Mouse (Mus musculus) heart, adult 2 months (tissue): ENCODE results near the gene Ror2. TPM values are rescaled to one million over a fixed set of nuclear protein-coding genes. Genes with fewer than 3 reads are reported as not detected.

Experiments used
- DNase-seq, 2 experiments: peaks; one replicate each; pipeline ENCODE4 v3.0.0; 2021
- H3K27ac ChIP-seq: fragments of 200-600 bp; 2 replicates; pipeline ENCODE4 v1.8.1; 2022
- H3K27me3 ChIP-seq: fragments of 200-500 bp; 2 replicates; pipeline ENCODE4 v1.6.1; 2012; ENCODE audit warnings: mild to moderate bottlenecking, low read length, inconsistent platforms, mixed read lengths; ENCODE audit not compliant: control insufficient read depth, insufficient read depth
- H3K36me3 ChIP-seq: fragments of 200-500 bp; 2 replicates; pipeline ENCODE4 v1.6.1; 2012; ENCODE audit warnings: low read length, inconsistent platforms; ENCODE audit not compliant: control insufficient read depth, insufficient read depth
- H3K4me1 ChIP-seq: fragments of 200-500 bp; 2 replicates; pipeline ENCODE4 v1.6.1; 2011; ENCODE audit warnings: low read length; ENCODE audit not compliant: control insufficient read depth, insufficient read depth
- H3K4me3 ChIP-seq: fragments of 200-600 bp; 2 replicates; pipeline ENCODE4 v1.8.1; 2022
- H3K79me2 ChIP-seq: fragments of 200-500 bp; replicated peaks from 2 replicates; pipeline ENCODE4 v1.6.1; 2012; ENCODE audit warnings: mild to moderate bottlenecking, inconsistent platforms, low read length, moderate library complexity, mixed read lengths; ENCODE audit not compliant: control insufficient read depth, insufficient read depth
- H3K9ac ChIP-seq: fragments of 200-500 bp; 2 replicates; pipeline ENCODE4 v1.6.1; 2012; ENCODE audit warnings: low read depth, mild to moderate bottlenecking, control low read depth, inconsistent platforms, low read length, mixed read lengths
- CTCF ChIP-seq: fragments of 200-600 bp; IDR thresholded peaks from 2 replicates; pipeline ENCODE4 v1.8.1; 2022; ENCODE audit warnings: antibody characterized with exemption, mild to moderate bottlenecking, moderate library complexity
- EP300 ChIP-seq: fragments of 200-500 bp; IDR thresholded peaks from 2 replicates; pipeline ENCODE4 v1.6.1; 2011; ENCODE audit warnings: low read depth, low read length, control low read depth; ENCODE audit not compliant: insufficient read depth
- POLR2A ChIP-seq: fragments of 200-500 bp; IDR thresholded peaks from 2 replicates; pipeline ENCODE4 v1.6.1; 2011; ENCODE audit warnings: mild to moderate bottlenecking, low read depth, low read length, control low read depth; ENCODE audit not compliant: insufficient read depth
- WGBS: fragments of 180-500 bp; shearing (Covaris S2); methylation state at CpG from one replicate; pipeline ENCODE4 v1.1.7; 2018; 5-methylcytosine and 5-hydroxymethylcytosine counted together
- intact Hi-C: fragments of 180-260 bp; cut with DNase I; formaldehyde crosslinking; loops from one replicate; pipeline ENCODE4 v1.15.1; 2025
- polyA plus RNA-seq: library from polyadenylated mRNA; depleted of rRNA; stranded (reverse); fragments of >200 nt; gene quantifications from 2 replicates; pipeline ENCODE4 v1.2.3, GENCODE M21; 2012
- total RNA-seq, 2 experiments: library from RNA; stranded (reverse); gene quantifications; 2 replicates each; pipeline ENCODE4 v1.2.3; 2021

The Ror2 gene
- total and polyA plus RNA-seq, 3 experiments: 1.1 to 1.9 (median 1.5) TPM

GRCm38 (mm10) chr13:53281604-53282396, 4.1 kb downstream of the Ror2 start:
- Histone ChIP-seq H3K27ac (no peak overlapping the region), H3K36me3 (no peaks in the 10 kb centered on the region), H3K79me2 (no peaks in the 10 kb centered on the region), H3K4me1 (no peaks in the 10 kb centered on the region), H3K4me3 (no peak overlapping the region), H3K27me3 (peaks cover 5% of the 10 kb centered on the region; the same call in 1 of the 2 replicates), H3K9ac (no peak overlapping the region)
- no peak for TF ChIP-seq EP300
- TF ChIP-seq POLR2A: no peak
- TF ChIP-seq CTCF: no peak
- 65% methylated on average over 11 of the region's 11 CpGs for WGBS
- intact Hi-C loops: no loop called here
- no peak for DNase-seq

- Histone ChIP-seq H3K27ac (no peak overlapping the region), H3K79me2 (no peaks in the 10 kb centered on the region), H3K4me3 (no peak overlapping the region), H3K27me3 (no peaks in the 10 kb centered on the region), H3K9ac (no peak overlapping the region), H3K4me1 (no peaks in the 10 kb centered on the region; the same call in 1 of the 2 replicates), H3K36me3 (no peaks in the 10 kb centered on the region)
- no peak for DNase-seq
- intact Hi-C loops: loop anchor here (5.0 kb wide), 1 partner anchor 42 kb away; no protein-coding TSS in a partner anchor
- WGBS: 67% methylated on average over 10 of the region's 10 CpGs
- TF ChIP-seq EP300 (no peak), POLR2A (no peak), CTCF (no peak)
Observed at GRCm38 (mm10) chr13:53278908-53279307, 7.0 kb downstream of the Ror2 start.

GRCm38 (mm10) chr13:53276381-53276780, 9.5 kb downstream of the Ror2 start:
- Histone ChIP-seq H3K9ac (no peak overlapping the region), H3K4me3 (no peak overlapping the region)
- TF ChIP-seq EP300: no peak
- TF ChIP-seq POLR2A: no peak
- no peak for TF ChIP-seq CTCF

GRCm38 (mm10) chr13:53275778-53276177, 10.1 kb downstream of the Ror2 start:
- TF ChIP-seq POLR2A: no peak

More at GRCm38 (mm10) chr13:53276381-53276780, 9.5 kb downstream of the Ror2 start:
- Histone ChIP-seq H3K79me2 (no peaks in the 10 kb centered on the region), H3K27me3 (no peaks in the 10 kb centered on the region), H3K4me1 (no peaks in the 10 kb centered on the region; the same call in 1 of the 2 replicates), H3K27ac (no peak overlapping the region), H3K36me3 (no peaks in the 10 kb centered on the region)
- DNase-seq: no peak
- intact Hi-C loops: loop anchor here (5.0 kb wide), 1 partner anchor 39 kb away; no protein-coding TSS in a partner anchor
- 71% methylated on average over 7 of the region's 7 CpGs for WGBS

GRCm38 (mm10) chr13:53274771-53275170, 11.2 kb downstream of the Ror2 start:
- no peaks in the 10 kb centered on the region; the same call in 1 of the 2 replicates for H3K4me1 ChIP-seq
- no peak overlapping the region for H3K9ac ChIP-seq
- intact Hi-C loops: loop anchor here (5.0 kb wide), 1 partner anchor 37 kb away; no protein-coding TSS in a partner anchor
- H3K27ac ChIP-seq: 0 out of 2 replicates have a peak overlapping the region, but pooled peaks have one; percentile 33
- whole genome bisulfite sequencing: 73% methylated on average over 1 of the region's 1 CpGs
- no peaks in the 10 kb centered on the region for H3K27me3 ChIP-seq
- H3K79me2 ChIP-seq: no peaks in the 10 kb centered on the region
- no peak for DNase-seq
- no peak for TF ChIP-seq CTCF
- no peak for TF ChIP-seq POLR2A
- no peak for TF ChIP-seq EP300
- H3K36me3 ChIP-seq: no peaks in the 10 kb centered on the region
- H3K4me3 ChIP-seq: no peak overlapping the region

More at GRCm38 (mm10) chr13:53275778-53276177, 10.1 kb downstream of the Ror2 start:
- DNase-seq: peak in 1 of 2 experiments; percentile 25
- no peak overlapping the region for H3K4me3 ChIP-seq
- H3K36me3 ChIP-seq: no peaks in the 10 kb centered on the region
- H3K27ac ChIP-seq: no peak overlapping the region
- no peaks in the 10 kb centered on the region for H3K27me3 ChIP-seq
- 61% methylated on average over 8 of the region's 8 CpGs for WGBS
- no peaks in the 10 kb centered on the region; the same call in 1 of the 2 replicates for H3K4me1 ChIP-seq
- intact Hi-C loops: loop anchor here (5.0 kb wide), 1 partner anchor 38 kb away; no protein-coding TSS in a partner anchor
- H3K79me2 ChIP-seq: no peaks in the 10 kb centered on the region
- no peak overlapping the region for H3K9ac ChIP-seq

GRCm38 (mm10) chr13:53271595-53271994, 14.3 kb downstream of the Ror2 start:
- intact Hi-C loops: no loop called here
- H3K27ac ChIP-seq: no peak overlapping the region
- H3K27me3 ChIP-seq: no peaks in the 10 kb centered on the region
- no peaks in the 10 kb centered on the region for H3K36me3 ChIP-seq
- TF ChIP-seq CTCF: no peak
- TF ChIP-seq EP300: no peak
- TF ChIP-seq POLR2A: no peak
- no peak for DNase-seq
- WGBS: 81% methylated on average over 3 of the region's 3 CpGs
- H3K79me2 ChIP-seq: no peaks in the 10 kb centered on the region
- H3K4me3 ChIP-seq: no peak overlapping the region
- H3K4me1 ChIP-seq: no peaks in the 10 kb centered on the region; the same call in 1 of the 2 replicates
- no peak overlapping the region for H3K9ac ChIP-seq
